Mouse (Mus musculus) midbrain, embryonic 14.5 days (tissue): Measurements from ENCODE around the gene Plekha6. TPM values are rescaled to one million over a fixed set of nuclear protein-coding genes. Genes with fewer than 3 reads are reported as not detected.

ENCODE experiments used
- ATAC-seq: fragments of 200-750 bp; cut with Nextera tagmentation; 2 replicates; pipeline ENCODE4 v1.8.0; 2017; ENCODE audit warnings: moderate number of reproducible peaks, moderate library complexity; ENCODE audit not compliant: low FRiP score, low TSS enrichment
- DNase-seq: peaks from one replicate; pipeline ENCODE4 v3.0.0-alpha.2; 2015
- H3K27ac ChIP-seq: fragments of 300-500 bp; sonication (generic); replicated peaks from 2 replicates; pipeline ENCODE4 v1.5.1; 2014; ENCODE audit warnings: mild to moderate bottlenecking, low read depth, low read length, moderate library complexity
- H3K27me3 ChIP-seq: fragments of 300-500 bp; sonication (generic); 2 replicates; pipeline ENCODE4 v1.6.1; 2014; ENCODE audit warnings: low read length, control low read depth, mixed read lengths; ENCODE audit not compliant: control insufficient read depth, insufficient read depth
- H3K36me3 ChIP-seq: fragments of 300-500 bp; sonication (generic); 2 replicates; pipeline ENCODE4 v1.6.1; 2014; ENCODE audit warnings: low read length, control low read depth; ENCODE audit not compliant: control insufficient read depth, insufficient read depth
- H3K4me1 ChIP-seq: fragments of 300-500 bp; sonication (generic); 2 replicates; pipeline ENCODE4 v1.6.1; 2014; ENCODE audit warnings: mild to moderate bottlenecking, antibody characterized with exemption, low read length, control low read depth; ENCODE audit not compliant: control insufficient read depth, insufficient read depth
- H3K4me2 ChIP-seq: fragments of 300-500 bp; sonication (generic); 2 replicates; pipeline ENCODE4 v1.6.1; 2014; ENCODE audit warnings: mild to moderate bottlenecking, low read length, moderate library complexity
- H3K4me3 ChIP-seq: fragments of 300-500 bp; sonication (generic); replicated peaks from 2 replicates; pipeline ENCODE4 v1.5.1; 2014; ENCODE audit warnings: low read depth, low read length
- H3K9ac ChIP-seq: fragments of 300-500 bp; sonication (generic); replicated peaks from 2 replicates; pipeline ENCODE4 v1.6.1; 2014; ENCODE audit warnings: mild to moderate bottlenecking, low read length, moderate library complexity
- H3K9me3 ChIP-seq: fragments of 300-500 bp; sonication (generic); 2 replicates; pipeline ENCODE4 v1.6.1; 2016; ENCODE audit warnings: low read length, control low read depth, mixed read lengths; ENCODE audit not compliant: control insufficient read depth
- WGBS: fragments of 180-500 bp; shearing (Covaris S2); extraction: QIAGEN DNeasy Blood & Tissue Kit; methylation state at CpG from one replicate; pipeline ENCODE4 v1.1.7; 2014; 5-methylcytosine and 5-hydroxymethylcytosine counted together
- polyA plus RNA-seq: library from polyadenylated mRNA; unstranded; fragments of >200 nt; fragmentation: Nextera tagmentation; extraction: Ambion mirVana; gene quantifications from 2 replicates; pipeline ENCODE4 v1.2.1, GENCODE M21; 2014

The Plekha6 gene
- polyA plus RNA-seq, 1 experiment from 2014 or later = 25.4 TPM

- 78% methylated on average over 3 of the region's 3 CpGs for WGBS
- ATAC-seq (no peak), DNase-seq (no peak)
- no peak overlapping the region for H3K4me3 ChIP-seq
- no peak overlapping the region for H3K27ac ChIP-seq
- H3K9ac ChIP-seq = no peak overlapping the region
- H3K4me2 ChIP-seq = no peak overlapping the region
- H3K27me3 ChIP-seq = no peaks in the 10 kb centered on the region
- H3K36me3 ChIP-seq = no peaks in the 10 kb centered on the region
- H3K9me3 ChIP-seq = no peaks in the 10 kb centered on the region
- peaks cover 45% of the 10 kb centered on the region for H3K4me1 ChIP-seq
Observed at GRCm38 (mm10) chr1:133221459-133221858, 57.4 kb downstream of the Plekha6 start.

- H3K9ac ChIP-seq = 0 out of 2 replicates have a peak overlapping the region, but pooled peaks have one; percentile 7
- no peak overlapping the region for H3K4me2 ChIP-seq
- H3K4me1 ChIP-seq = peaks cover 45% of the 10 kb centered on the region
- DNase-seq (no peak), ATAC-seq (no peak)
- H3K9me3 ChIP-seq = no peaks in the 10 kb centered on the region
- no peaks in the 10 kb centered on the region for H3K36me3 ChIP-seq
- H3K27me3 ChIP-seq = no peaks in the 10 kb centered on the region
- WGBS = 35% methylated on average over 6 of the region's 6 CpGs
- H3K4me3 ChIP-seq = no peak overlapping the region
- H3K27ac ChIP-seq = peak overlapping the region; percentile 60; the same call in 1 of the 2 replicates
Observed at GRCm38 (mm10) chr1:133222445-133222995, 58.5 kb downstream of the Plekha6 start.

- Histone ChIP-seq H3K4me2 (no peak overlapping the region), H3K4me3 (no peak overlapping the region), H3K4me1 (peaks cover 45% of the 10 kb centered on the region), H3K27ac (no peak overlapping the region), H3K27me3 (no peaks in the 10 kb centered on the region), H3K9ac (no peak overlapping the region), H3K36me3 (no peaks in the 10 kb centered on the region), H3K9me3 (no peaks in the 10 kb centered on the region)
- ATAC-seq = no peak
- no peak for DNase-seq
Observed at GRCm38 (mm10) chr1:133224674-133225073, 60.7 kb downstream of the Plekha6 start.

GRCm38 (mm10) chr1:133225137-133225536 is 61.1 kb downstream of the Plekha6 start:
- ATAC-seq = no peak
- H3K9ac ChIP-seq = no peak overlapping the region
- no peak overlapping the region for H3K27ac ChIP-seq
- H3K4me3 ChIP-seq = no peak overlapping the region
- no peak for DNase-seq
- H3K27me3 ChIP-seq = no peaks in the 10 kb centered on the region
- H3K4me1 ChIP-seq = peaks cover 45% of the 10 kb centered on the region
- no peak overlapping the region for H3K4me2 ChIP-seq
- no peaks in the 10 kb centered on the region for H3K36me3 ChIP-seq
- 81% methylated on average over 3 of the region's 3 CpGs for WGBS
- H3K9me3 ChIP-seq = no peaks in the 10 kb centered on the region

- Histone ChIP-seq H3K4me3 (no peak overlapping the region), H3K4me2 (no peak overlapping the region), H3K9ac (no peak overlapping the region), H3K27ac (no peak overlapping the region), H3K36me3 (no peaks in the 10 kb centered on the region), H3K4me1 (peaks cover 45% of the 10 kb centered on the region), H3K9me3 (no peaks in the 10 kb centered on the region), H3K27me3 (no peaks in the 10 kb centered on the region)
- ATAC-seq (no peak), DNase-seq (no peak)
- WGBS = 87% methylated on average over 2 of the region's 2 CpGs
Observed at GRCm38 (mm10) chr1:133225561-133225960, 61.6 kb downstream of the Plekha6 start.

GRCm38 (mm10) chr1:133225963-133226660 is 62.1 kb downstream of the Plekha6 start:
- DNase-seq (peak; percentile 57), ATAC-seq (no peak)
- Histone ChIP-seq H3K27me3 (no peaks in the 10 kb centered on the region), H3K4me1 (peaks cover 45% of the 10 kb centered on the region), H3K4me3 (no peak overlapping the region), H3K9me3 (no peaks in the 10 kb centered on the region), H3K9ac (no peak overlapping the region), H3K36me3 (no peaks in the 10 kb centered on the region), H3K4me2 (no peak overlapping the region), H3K27ac (0 out of 2 replicates have a peak overlapping the region, but pooled peaks have one; percentile 63)
- WGBS = 32% methylated on average over 9 of the region's 9 CpGs

GRCm38 (mm10) chr1:133226928-133227327 is 62.9 kb downstream of the Plekha6 start:
- H3K27ac ChIP-seq = peak overlapping the region; percentile 63
- peak overlapping the region; percentile 6; the same call in 1 of the 2 replicates for H3K4me2 ChIP-seq
- WGBS = 12% methylated on average over 9 of the region's 9 CpGs
- no peaks in the 10 kb centered on the region for H3K36me3 ChIP-seq
- ATAC-seq = peak; percentile 34; the same call in 1 of the 2 replicates
- H3K27me3 ChIP-seq = no peaks in the 10 kb centered on the region
- no peak overlapping the region for H3K4me3 ChIP-seq
- no peaks in the 10 kb centered on the region for H3K9me3 ChIP-seq
- H3K9ac ChIP-seq = no peak overlapping the region
- peak; percentile 77 for DNase-seq
- H3K4me1 ChIP-seq = peaks cover 44% of the 10 kb centered on the region

GRCm38 (mm10) chr1:133227378-133227777 is 63.4 kb downstream of the Plekha6 start:
- Histone ChIP-seq H3K27ac (peak overlapping the region; percentile 63; the same call in 1 of the 2 replicates), H3K4me3 (no peak overlapping the region), H3K9ac (no peak overlapping the region), H3K27me3 (no peaks in the 10 kb centered on the region), H3K36me3 (no peaks in the 10 kb centered on the region), H3K4me1 (peaks cover 41% of the 10 kb centered on the region), H3K4me2 (peak overlapping the region; percentile 6; the same call in 1 of the 2 replicates), H3K9me3 (no peaks in the 10 kb centered on the region)
- WGBS = 27% methylated on average over 2 of the region's 2 CpGs
- no peak for ATAC-seq
- DNase-seq = no peak
